Mouse (Mus musculus): ENCODE results near the gene Gtf2h2. TPM values are rescaled to one million over a fixed set of nuclear protein-coding genes. Genes with fewer than 3 reads are reported as not detected.
A peak's percentile ranks its signal among the peaks of the same experiment; 100 is the strongest.
"Not testable (repeated sequence)": the region's sequence is repeated elsewhere in the genome, so short reads cannot be mapped to it uniquely, and the experiment has no call there.

Gtf2h2 gene
- total RNA-seq, 2 experiments from 2014 or later, result 13.4 to 15.7 TPM

DNA sequence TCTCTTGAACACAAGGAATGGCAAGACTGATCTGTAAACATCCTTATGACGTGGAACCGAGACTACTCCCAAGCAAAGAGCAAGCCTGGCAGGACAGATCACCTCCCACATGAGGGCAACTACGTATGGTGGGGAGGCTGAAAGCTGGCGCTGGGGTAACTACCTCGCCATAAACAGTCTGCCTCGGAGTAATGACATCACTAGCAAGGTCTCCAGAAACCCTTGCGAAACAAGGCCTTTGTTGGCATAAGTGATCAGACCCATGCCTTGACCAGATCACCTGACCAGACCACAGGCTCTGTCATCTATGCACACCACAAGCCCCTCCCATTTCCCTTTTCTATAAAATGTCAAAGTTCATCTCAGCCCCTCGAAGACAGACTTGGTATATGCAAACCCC is 934 bp upstream of the Gtf2h2 start:
- ATAC-seq (replicated peaks; ENCODE audit: low FRiP score, poor library complexity, severe bottlenecking), result no peak

DNA sequence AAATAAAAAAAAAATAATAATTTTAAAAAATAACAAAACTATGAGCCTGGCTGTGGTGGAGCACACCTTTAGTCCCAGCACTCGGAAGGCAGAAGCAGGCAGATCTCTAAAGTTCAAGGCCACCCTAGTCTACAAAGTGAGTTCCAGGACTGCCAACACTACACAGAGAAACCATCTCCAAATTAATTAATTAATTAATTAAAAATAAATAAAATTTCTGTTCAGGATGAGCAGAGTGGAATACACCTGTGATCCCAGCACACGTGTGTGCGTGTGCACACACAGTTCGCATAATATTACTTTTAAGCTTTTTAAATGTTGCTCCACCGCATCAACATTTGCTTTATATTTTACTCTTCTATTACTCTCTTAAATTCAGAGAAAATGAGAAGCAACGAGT is 756 bp downstream of the Gtf2h2 start:
- no peak for ATAC-seq (replicated peaks; ENCODE audit: low FRiP score, poor library complexity, severe bottlenecking)

DNA sequence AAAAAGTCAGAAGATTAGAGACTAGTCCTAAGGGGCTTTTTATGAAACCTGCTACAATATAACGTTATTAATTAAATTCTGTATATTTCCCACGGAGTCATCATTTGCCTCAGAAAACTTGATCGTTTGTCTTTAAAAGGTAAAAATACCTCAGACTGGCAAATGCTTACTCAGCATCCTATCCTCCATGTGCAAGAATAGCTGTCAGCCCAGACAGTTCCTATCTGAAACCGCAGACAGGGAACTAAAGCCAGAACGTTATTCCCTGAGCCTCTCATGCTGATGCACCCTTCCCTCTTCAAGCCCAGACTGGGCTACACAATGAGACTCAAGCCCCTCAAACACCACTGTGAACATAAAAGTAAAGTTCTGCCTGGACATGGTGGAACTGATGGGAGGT is 2.0 kb downstream of the Gtf2h2 start:
- no peak for ATAC-seq (replicated peaks; ENCODE audit: low FRiP score, poor library complexity, severe bottlenecking)

GRCm38 (mm10) chr13:100483610-100484009 is 8.8 kb downstream of the Gtf2h2 start:
- no peak for ATAC-seq (replicated peaks; ENCODE audit: low FRiP score, poor library complexity, severe bottlenecking)

GRCm38 (mm10) chr13:100463527-100464222 is 28.7 kb downstream of the Gtf2h2 start:
- ATAC-seq (replicated peaks; ENCODE audit: low FRiP score, poor library complexity, severe bottlenecking), result peak; percentile 94

GRCm38 (mm10) chr13:100461336-100461735 is 31.0 kb downstream of the Gtf2h2 start:
- ATAC-seq (replicated peaks; ENCODE audit: low FRiP score, poor library complexity, severe bottlenecking), result no peak

DNA sequence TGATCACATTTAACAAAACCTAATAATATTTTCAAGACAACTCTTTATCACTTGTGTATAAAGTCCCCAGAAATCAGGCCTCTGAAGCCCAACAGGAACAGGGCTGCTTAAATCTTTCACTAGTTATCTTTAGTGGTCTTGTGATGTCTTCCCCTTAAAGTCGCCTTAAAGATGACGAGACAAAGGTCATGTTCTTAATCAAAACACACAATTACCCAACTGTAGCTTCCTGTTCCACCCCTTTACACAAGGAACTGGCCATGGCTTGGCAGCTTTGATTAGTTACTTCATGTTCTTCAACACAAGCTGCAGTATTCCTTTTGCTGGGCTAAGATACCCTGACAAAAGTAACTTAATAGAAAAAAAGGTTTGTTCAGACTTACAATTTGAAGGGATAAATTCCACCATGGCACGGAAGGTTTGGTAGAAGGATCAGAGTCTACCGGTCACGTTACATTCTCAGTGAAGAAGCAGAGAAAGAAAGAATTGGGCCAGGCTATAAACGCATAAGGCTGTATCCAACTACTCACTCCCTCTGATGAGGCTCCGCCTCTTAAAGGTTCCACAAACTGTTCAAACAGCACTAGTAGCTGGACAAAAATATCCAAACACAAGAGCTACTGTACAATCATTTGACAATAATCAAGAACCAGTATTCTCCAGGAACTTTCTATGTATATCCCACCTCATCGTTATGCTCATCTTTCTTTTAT is 39.8 kb downstream of the Gtf2h2 start, which contains the start of gene Naip1:
Naip1 (minus strand) TSS at position 455 of the 713 bp plus-strand sequence.
- ATAC-seq (replicated peaks; ENCODE audit: low FRiP score, poor library complexity, severe bottlenecking), result not testable (repeated sequence)

DNA sequence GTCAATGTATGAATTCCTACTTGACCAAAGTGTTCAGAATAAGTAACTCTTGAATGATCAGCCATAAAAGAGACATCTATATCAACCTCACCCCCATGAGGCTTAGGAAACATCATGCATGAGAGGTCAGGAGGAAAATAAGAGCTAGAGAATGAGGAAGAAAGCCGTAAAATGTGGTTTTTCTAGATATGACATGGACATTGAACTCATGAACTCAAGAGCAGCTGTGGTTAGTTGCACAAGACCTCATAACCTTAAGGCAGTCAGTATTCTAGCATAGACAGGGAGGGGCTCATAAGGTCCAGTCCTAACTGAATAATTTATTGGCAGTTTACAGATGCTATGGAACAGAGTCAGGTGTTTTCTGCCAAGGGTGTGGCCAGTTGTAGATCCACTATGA is 42.9 kb downstream of the Gtf2h2 start:
- ATAC-seq (replicated peaks; ENCODE audit: low FRiP score, poor library complexity, severe bottlenecking), result no peak

DNA sequence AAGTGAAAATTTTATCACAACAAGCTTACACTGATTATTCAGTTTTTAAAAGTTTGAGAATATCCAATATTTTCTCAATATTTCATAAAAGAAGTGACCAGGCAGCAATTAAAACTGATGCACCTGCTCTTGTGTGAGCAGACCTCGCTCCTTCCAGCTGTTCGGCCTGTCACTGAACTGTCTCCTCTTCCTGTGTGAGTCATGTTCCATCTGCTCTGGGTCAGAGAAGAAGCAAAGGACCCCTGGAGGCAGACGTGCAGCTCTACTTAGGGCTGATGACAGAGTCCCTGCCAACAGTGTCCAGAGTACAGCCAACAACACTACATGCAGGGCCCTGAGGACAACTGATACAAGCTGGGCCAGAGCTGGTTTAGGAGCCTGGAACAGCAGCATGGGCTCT is 52.3 kb downstream of the Gtf2h2 start:
- no peak for ATAC-seq (replicated peaks; ENCODE audit: low FRiP score, poor library complexity, severe bottlenecking)

DNA sequence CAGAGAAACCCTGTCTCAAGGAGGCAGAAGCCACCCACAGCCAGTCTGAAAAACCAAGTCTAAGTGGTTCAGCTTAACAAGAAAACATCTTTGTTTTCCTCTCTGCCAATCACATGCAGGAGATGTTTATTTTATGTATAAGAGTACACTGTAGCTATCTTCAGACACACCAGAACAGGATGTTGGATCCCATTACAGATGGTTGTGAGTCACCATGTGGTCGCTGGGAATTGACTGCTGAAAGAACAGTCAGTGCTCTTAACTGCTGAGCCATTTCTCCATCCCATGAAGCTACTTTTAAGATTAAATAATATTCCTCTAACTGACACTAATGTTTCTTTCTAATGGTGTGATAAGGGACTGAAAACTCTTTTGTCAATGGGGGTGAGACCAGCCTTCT is 53.7 kb downstream of the Gtf2h2 start:
- no peak for ATAC-seq (replicated peaks; ENCODE audit: low FRiP score, poor library complexity, severe bottlenecking)

DNA sequence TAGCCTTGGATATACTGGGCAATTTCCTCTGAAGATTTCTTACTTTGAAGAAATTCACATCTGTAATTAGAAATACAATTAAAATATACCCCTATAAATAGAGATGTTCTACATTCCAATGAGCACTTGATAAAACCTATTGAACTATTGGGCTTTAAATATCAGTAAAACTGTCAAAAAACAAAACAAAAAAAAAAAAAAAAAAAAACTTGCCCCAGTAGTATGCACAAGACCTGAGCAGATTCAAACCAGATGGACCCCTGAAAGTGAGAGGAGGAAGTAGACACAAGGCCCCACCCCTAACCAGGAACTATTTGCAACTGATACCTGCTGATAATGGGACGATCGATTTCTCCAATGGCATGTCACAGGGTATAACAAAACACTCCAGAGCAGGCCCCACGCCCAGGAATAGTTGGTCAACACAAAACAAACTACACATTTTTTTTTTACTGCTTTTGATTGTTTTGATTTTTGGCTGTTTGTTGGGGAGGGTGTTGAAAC is 55.0 kb downstream of the Gtf2h2 start:
- ATAC-seq (replicated peaks; ENCODE audit: low FRiP score, poor library complexity, severe bottlenecking), result no peak

DNA sequence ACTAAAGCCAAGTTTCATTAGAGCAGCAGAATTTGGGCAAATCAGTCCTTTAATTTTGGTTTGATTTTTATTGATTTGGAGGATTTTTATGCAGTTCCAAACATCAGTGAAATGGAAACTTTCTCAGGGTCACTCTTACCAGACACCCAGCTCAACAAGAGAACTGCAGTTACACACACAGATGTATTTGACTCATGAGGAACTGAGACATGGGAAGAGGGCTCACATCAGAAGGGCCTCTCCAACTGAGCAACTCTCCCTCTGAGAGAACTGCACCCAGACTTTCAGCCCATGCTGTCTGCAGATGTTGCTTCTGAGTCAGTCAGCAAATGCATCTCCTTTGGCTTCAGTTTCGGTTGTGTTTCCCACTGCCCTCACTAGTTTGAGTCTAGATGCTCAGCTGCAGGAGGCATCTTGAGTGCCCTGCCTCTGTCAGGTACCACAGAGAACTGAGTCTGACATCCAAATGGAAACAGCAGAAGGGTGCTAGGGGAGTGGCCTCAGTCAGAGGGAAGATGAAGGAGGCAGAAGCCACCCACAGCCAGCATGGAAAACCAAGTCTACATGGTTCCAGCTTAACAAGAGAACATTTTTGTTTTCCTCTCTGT is 55.7 kb downstream of the Gtf2h2 start:
- not testable (repeated sequence) for ATAC-seq (replicated peaks; ENCODE audit: low FRiP score, poor library complexity, severe bottlenecking)

- ATAC-seq (replicated peaks; ENCODE audit: low FRiP score, poor library complexity, severe bottlenecking), result not testable (repeated sequence)
Measured at GRCm38 (mm10) chr13:100419958-100420357, 72.4 kb downstream of the Gtf2h2 start.

- no peak for ATAC-seq (replicated peaks; ENCODE audit: low FRiP score, poor library complexity, severe bottlenecking)
Measured at GRCm38 (mm10) chr13:100414428-100414827, 78.0 kb downstream of the Gtf2h2 start.

Other genes starting within 250 kb of the Gtf2h2 start
- gene Naip5, start 246.3 kb downstream of the Gtf2h2 start, total RNA-seq (2015; ENCODE audit: low replicate concordance), result 4.6 and 4.7 TPM in 2 replicates
- gene Naip5, start 246.3 kb downstream of the Gtf2h2 start, total RNA-seq (2017; ENCODE audit: low replicate concordance), result 0.83 and 2.3 TPM in 2 replicates
- 3.6 and 4.6 TPM in 2 replicates for gene Naip6, start 174.9 kb downstream of the Gtf2h2 start, total RNA-seq (2015; ENCODE audit: low replicate concordance)
- gene Naip6, start 174.9 kb downstream of the Gtf2h2 start, total RNA-seq (2017; ENCODE audit: low replicate concordance), result 1.3 and 1.4 TPM in 2 replicates
- not detected in 2 replicates for gene Naip1, start 39.7 kb downstream of the Gtf2h2 start, total RNA-seq (2015; ENCODE audit: low replicate concordance)
- not detected in 2 replicates for gene Naip1, start 39.7 kb downstream of the Gtf2h2 start, total RNA-seq (2017; ENCODE audit: low replicate concordance)
- not detected in 2 replicates for gene Ocln, start 60.1 kb upstream of the Gtf2h2 start, total RNA-seq (2015; ENCODE audit: low replicate concordance)
- not detected in 2 replicates for gene Ocln, start 60.1 kb upstream of the Gtf2h2 start, total RNA-seq (2017; ENCODE audit: low replicate concordance)
- not detected in 2 replicates for gene Marveld2, start 124.4 kb upstream of the Gtf2h2 start, total RNA-seq (2015; ENCODE audit: low replicate concordance)
- 0.39 and 1.1 TPM in 2 replicates for gene Marveld2, start 124.4 kb upstream of the Gtf2h2 start, total RNA-seq (2017; ENCODE audit: low replicate concordance)
- 132 and 133 TPM in 2 replicates for gene Ak6, start 158.4 kb upstream of the Gtf2h2 start, total RNA-seq (2015; ENCODE audit: low replicate concordance)
- gene Ak6, start 158.4 kb upstream of the Gtf2h2 start, total RNA-seq (2017; ENCODE audit: low replicate concordance), result 47.4 and 85.9 TPM in 2 replicates
- gene Rad17, start 158.5 kb upstream of the Gtf2h2 start, total RNA-seq (2015; ENCODE audit: low replicate concordance), result 23.5 and 29.9 TPM in 2 replicates
- 19.7 and 21.6 TPM in 2 replicates for gene Rad17, start 158.5 kb upstream of the Gtf2h2 start, total RNA-seq (2017; ENCODE audit: low replicate concordance)
- gene Taf9, start 159.0 kb upstream of the Gtf2h2 start, total RNA-seq (2015; ENCODE audit: low replicate concordance), result 14.4 and 42.8 TPM in 2 replicates
- gene Taf9, start 159.0 kb upstream of the Gtf2h2 start, total RNA-seq (2017; ENCODE audit: low replicate concordance), result 12.3 and 30.6 TPM in 2 replicates
- 0.42 and 6.5 TPM in 2 replicates for gene Ccdc125, start 177.1 kb upstream of the Gtf2h2 start, total RNA-seq (2015; ENCODE audit: low replicate concordance)
- 4.7 and 8.2 TPM in 2 replicates for gene Ccdc125, start 177.1 kb upstream of the Gtf2h2 start, total RNA-seq (2017; ENCODE audit: low replicate concordance)
- 4.3 and 19.3 TPM in 2 replicates for gene Cdk7, start 238.4 kb upstream of the Gtf2h2 start, total RNA-seq (2015; ENCODE audit: low replicate concordance)
- gene Cdk7, start 238.4 kb upstream of the Gtf2h2 start, total RNA-seq (2017; ENCODE audit: low replicate concordance), result 9.4 and 23.6 TPM in 2 replicates

All from erythroid progenitor cell, adult 5-6 weeks (primary cell).